Mouse (Mus musculus) liver, embryonic 15.5 days (tissue): ENCODE data around the gene Selenbp1. TPM values are rescaled to one million over a fixed set of nuclear protein-coding genes. Genes with fewer than 3 reads are reported as not detected.
"Not testable (repeated sequence)": the region's sequence is repeated elsewhere in the genome, so short reads cannot be mapped to it uniquely, and the experiment has no call there.

Experiments
- ATAC-seq: fragments of 200-750 bp; cut with Nextera tagmentation; 2 replicates; pipeline ENCODE4 v1.8.0; 2017; ENCODE audit warnings: moderate number of reproducible peaks, mild to moderate bottlenecking, moderate library complexity; ENCODE audit not compliant: insufficient read depth
- H3K27ac ChIP-seq: fragments of 300-500 bp; sonication (generic); replicated peaks from 2 replicates; pipeline ENCODE4 v1.5.1; 2015; ENCODE audit warnings: mild to moderate bottlenecking, inconsistent platforms
- H3K27me3 ChIP-seq: fragments of 300-500 bp; sonication (generic); 2 replicates; pipeline ENCODE4 v1.6.1; 2015; ENCODE audit warnings: mild to moderate bottlenecking, inconsistent platforms
- H3K36me3 ChIP-seq: fragments of 300-500 bp; sonication (generic); replicated peaks from 2 replicates; pipeline ENCODE4 v1.6.1; 2015; ENCODE audit warnings: moderate library complexity, mild to moderate bottlenecking, inconsistent platforms
- H3K4me1 ChIP-seq: fragments of 300-500 bp; sonication (generic); replicated peaks from 2 replicates; pipeline ENCODE4 v1.6.1; 2015; ENCODE audit warnings: inconsistent platforms
- H3K4me2 ChIP-seq: fragments of 300-500 bp; sonication (generic); 2 replicates; pipeline ENCODE4 v1.6.1; 2015; ENCODE audit warnings: moderate library complexity, mild to moderate bottlenecking, inconsistent platforms
- H3K4me3 ChIP-seq: fragments of 300-500 bp; sonication (generic); replicated peaks from 2 replicates; pipeline ENCODE4 v1.5.1; 2015; ENCODE audit warnings: mild to moderate bottlenecking, inconsistent platforms
- H3K9ac ChIP-seq: fragments of 300-500 bp; sonication (generic); 2 replicates; pipeline ENCODE4 v1.6.1; 2015; ENCODE audit warnings: moderate library complexity, mild to moderate bottlenecking, inconsistent platforms
- H3K9me3 ChIP-seq: fragments of 300-500 bp; sonication (generic); replicated peaks from 2 replicates; pipeline ENCODE4 v1.6.1; 2016; ENCODE audit warnings: inconsistent platforms
- WGBS: fragments of 180-500 bp; shearing (Covaris S2); methylation state at CpG from one replicate; pipeline ENCODE4 v1.1.7; 2015; ENCODE audit warnings: mixed read lengths; ENCODE audit not compliant: insufficient replicate concordance; 5-methylcytosine and 5-hydroxymethylcytosine counted together
- polyA plus RNA-seq: library from polyadenylated mRNA; unstranded; fragments of >200 nt; fragmentation: Nextera tagmentation; extraction: Ambion mirVana; gene quantifications from 2 replicates; pipeline ENCODE4 v1.2.1, GENCODE M21; 2015

The Selenbp1 gene
- polyA plus RNA-seq, 1 experiment from 2014 or later: 98.5 TPM

DNA sequence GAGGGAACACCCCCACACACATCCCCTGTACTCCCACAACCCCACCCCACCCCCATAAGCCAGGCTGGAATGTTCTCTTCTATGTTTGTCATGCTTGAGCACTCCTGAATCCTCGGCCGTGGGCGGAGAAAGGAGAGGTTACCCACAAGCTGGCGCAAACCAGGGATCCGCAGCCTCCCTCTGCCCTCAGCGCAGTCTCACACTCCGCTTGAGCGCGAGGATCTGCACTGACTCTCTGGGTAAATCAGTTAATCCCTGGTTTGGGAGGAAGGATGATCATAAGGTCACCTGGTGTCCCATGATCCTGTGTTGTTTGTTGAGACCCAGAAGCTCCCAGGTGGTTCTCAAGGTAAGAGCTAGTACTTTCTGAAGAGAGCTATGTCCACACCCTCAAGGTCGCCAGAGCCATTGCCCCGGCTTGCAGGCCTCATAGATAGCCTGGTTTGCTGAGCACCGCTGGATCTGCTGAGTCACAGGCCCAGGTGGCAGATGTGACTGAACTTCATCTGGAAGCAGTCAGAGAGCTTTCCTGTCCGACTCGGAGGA lies 15.0 kb upstream of the Selenbp1 start:
- no peaks in the 10 kb centered on the region for H3K9me3 ChIP-seq
- WGBS: 47% methylated on average over 14 of the region's 14 CpGs
- H3K27me3 ChIP-seq: 0 out of 2 replicates have a peak, but pooled peaks cover 3% of the 10 kb centered on the region
- no peak overlapping the region for H3K4me3 ChIP-seq
- H3K4me1 ChIP-seq: peaks cover 23% of the 10 kb centered on the region
- peak overlapping the region; percentile 27; the same call in 1 of the 2 replicates for H3K4me2 ChIP-seq
- no peaks in the 10 kb centered on the region for H3K36me3 ChIP-seq
- ATAC-seq: peak; percentile 81
- H3K27ac ChIP-seq: peak overlapping the region; percentile 54; the same call in 1 of the 2 replicates
- H3K9ac ChIP-seq: no peak overlapping the region; the same call in 1 of the 2 replicates

DNA sequence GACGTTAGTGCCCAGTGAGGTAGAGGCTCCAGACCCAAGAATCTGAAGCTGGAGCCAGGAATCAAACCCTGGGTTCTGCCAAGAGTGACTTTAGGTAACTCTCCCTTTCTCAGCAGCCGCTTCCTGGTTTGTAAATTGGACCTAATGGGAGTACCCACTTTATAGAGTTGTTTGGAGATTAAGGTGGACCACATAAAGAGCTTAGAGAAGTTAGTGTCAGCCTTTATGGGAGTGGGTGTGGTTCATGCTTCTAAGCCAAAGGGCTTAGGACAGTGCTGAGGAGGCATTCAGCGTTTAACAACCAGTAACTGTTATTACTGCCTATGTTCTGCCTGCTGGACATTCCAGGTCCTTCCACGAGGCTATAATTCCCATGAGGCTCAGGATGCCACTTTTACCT lies 14.0 kb upstream of the Selenbp1 start:
- 74% methylated on average over 4 of the region's 4 CpGs for WGBS
- ATAC-seq: no peak
- Histone ChIP-seq H3K4me3 (no peak overlapping the region), H3K36me3 (no peaks in the 10 kb centered on the region), H3K4me1 (peaks cover 25% of the 10 kb centered on the region), H3K4me2 (no peak overlapping the region), H3K27ac (no peak overlapping the region), H3K9ac (no peak overlapping the region), H3K9me3 (no peaks in the 10 kb centered on the region), H3K27me3 (0 out of 2 replicates have a peak, but pooled peaks cover 3% of the 10 kb centered on the region)

DNA sequence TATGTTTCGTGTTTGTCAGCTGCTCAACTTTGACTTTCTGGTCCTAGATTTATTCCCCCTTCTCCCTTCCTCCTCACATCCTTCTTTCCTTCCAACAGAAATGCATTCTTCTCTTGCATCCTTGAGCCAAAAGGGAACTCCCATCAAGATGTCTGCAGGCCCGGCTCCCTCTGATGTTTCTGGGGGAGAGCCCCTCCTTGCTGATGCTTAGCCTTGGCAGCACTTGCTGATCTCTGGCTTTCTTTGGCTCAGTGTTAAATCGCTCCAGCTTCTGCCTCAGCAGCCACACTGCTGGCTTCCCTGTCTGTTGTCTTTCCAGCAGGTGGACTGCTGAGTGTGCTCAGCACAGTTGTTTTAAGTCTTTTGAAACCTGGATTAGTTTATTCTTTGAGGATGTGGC lies 11.8 kb upstream of the Selenbp1 start:
- Histone ChIP-seq H3K4me2 (no peak overlapping the region), H3K9ac (no peak overlapping the region), H3K27me3 (0 out of 2 replicates have a peak, but pooled peaks cover 3% of the 10 kb centered on the region), H3K27ac (no peak overlapping the region), H3K4me3 (no peak overlapping the region), H3K9me3 (no peaks in the 10 kb centered on the region), H3K36me3 (no peaks in the 10 kb centered on the region), H3K4me1 (peaks cover 46% of the 10 kb centered on the region)
- no peak for ATAC-seq
- WGBS: 54% methylated on average over 3 of the region's 3 CpGs

DNA sequence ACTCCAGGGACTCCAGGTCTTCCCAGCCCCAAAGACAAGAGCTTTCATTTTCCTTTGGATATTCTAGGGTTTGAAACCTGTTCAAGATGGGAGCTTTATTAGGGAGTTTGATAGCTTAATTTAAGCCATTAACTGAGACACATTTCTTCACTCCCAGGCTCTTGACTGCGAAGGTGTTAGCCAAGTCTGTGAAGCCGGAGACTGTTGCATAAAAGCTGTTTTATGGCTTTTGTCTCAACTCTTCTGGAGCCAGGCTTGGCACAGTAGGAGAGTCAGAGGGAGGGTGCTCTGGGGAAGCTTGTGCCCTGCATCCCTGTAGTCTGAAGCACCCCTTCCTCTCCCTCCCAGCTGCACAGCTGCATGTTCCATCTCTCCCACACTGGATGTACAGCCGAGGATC lies 10.5 kb upstream of the Selenbp1 start:
- H3K4me1 ChIP-seq: peaks cover 54% of the 10 kb centered on the region
- H3K27me3 ChIP-seq: 0 out of 2 replicates have a peak, but pooled peaks cover 3% of the 10 kb centered on the region
- no peaks in the 10 kb centered on the region for H3K36me3 ChIP-seq
- H3K4me2 ChIP-seq: no peak overlapping the region
- H3K27ac ChIP-seq: no peak overlapping the region
- H3K4me3 ChIP-seq: no peak overlapping the region
- 58% methylated on average over 3 of the region's 3 CpGs for WGBS
- no peaks in the 10 kb centered on the region for H3K9me3 ChIP-seq
- H3K9ac ChIP-seq: no peak overlapping the region
- ATAC-seq: no peak

DNA sequence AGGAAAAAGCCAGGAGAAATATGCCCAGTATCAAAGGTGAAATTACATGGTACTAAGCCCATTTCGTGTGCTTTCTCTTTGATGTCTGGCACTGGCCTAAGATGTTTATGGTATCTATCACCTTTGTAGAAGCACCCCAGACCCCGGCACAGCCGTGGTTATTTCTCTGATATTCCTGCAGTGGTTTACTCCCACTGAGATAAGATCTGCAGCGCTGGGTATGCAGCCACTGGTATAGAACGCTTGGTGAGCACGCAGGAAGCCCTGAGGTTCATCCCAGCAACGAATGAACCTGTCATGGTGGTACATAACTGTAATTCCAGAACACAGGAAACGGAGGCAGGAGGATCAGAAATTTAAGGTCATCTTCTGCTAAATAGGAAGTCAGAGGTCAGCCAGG lies 8.2 kb upstream of the Selenbp1 start:
- peaks cover 41% of the 10 kb centered on the region for H3K4me1 ChIP-seq
- WGBS: 28% methylated on average over 8 of the region's 8 CpGs
- H3K27me3 ChIP-seq: 0 out of 2 replicates have a peak, but pooled peaks cover 3% of the 10 kb centered on the region
- H3K27ac ChIP-seq: no peak overlapping the region
- no peaks in the 10 kb centered on the region for H3K9me3 ChIP-seq
- H3K36me3 ChIP-seq: no peaks in the 10 kb centered on the region
- no peak overlapping the region for H3K9ac ChIP-seq
- H3K4me3 ChIP-seq: no peak overlapping the region
- H3K4me2 ChIP-seq: peak overlapping the region; percentile 4; the same call in 1 of the 2 replicates
- ATAC-seq: no peak

DNA sequence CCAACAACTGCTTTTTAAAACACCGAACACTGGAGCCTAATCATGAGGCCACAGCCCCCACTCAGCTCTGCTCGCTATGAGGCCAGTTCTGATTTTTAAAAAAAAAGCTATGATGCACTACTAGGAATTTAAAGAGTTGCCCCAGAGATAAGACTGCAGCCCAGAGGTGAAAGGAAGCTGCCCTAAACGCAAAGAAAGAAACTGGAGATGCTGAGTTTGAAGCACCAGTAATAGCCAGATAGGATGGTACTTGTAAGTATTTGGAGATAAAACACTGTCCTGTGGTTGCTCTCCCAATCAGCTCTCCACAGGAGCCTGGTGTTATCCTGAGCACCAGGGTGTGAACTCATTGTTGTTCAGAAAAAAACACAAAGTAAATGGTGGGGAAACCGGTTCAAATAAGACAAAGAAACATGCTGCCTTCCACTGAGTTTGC lies 6.5 kb upstream of the Selenbp1 start:
- H3K4me1 ChIP-seq: peaks cover 55% of the 10 kb centered on the region
- H3K4me3 ChIP-seq, H3K9me3 ChIP-seq, H3K9ac ChIP-seq, H3K27me3 ChIP-seq, H3K36me3 ChIP-seq: not testable (repeated sequence)
- peak overlapping the region; percentile 40 for H3K4me2 ChIP-seq
- peak overlapping the region; percentile 73 for H3K27ac ChIP-seq
- WGBS: 11% methylated on average over 4 of the region's 4 CpGs
- peak; percentile 94 for ATAC-seq

DNA sequence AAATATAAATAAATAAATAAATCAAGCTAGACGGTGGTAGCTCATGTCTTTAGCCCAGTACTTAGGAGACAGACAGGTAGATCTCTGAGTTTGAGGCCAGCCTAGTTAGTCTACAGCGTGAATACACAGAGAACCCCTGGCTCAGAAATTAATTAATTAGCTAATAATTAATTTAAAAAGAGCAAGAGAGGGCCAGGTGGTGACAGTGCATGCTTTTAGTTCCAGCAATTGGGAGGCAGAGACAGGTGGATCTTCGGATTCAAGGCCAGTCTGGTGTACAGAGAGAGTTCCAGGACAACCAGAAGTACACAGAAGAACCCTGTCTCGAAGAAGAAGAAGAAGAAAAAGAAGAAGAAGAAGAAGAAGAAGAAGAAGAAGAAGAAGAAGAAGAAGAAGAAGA lies 3.9 kb upstream of the Selenbp1 start:
- H3K36me3 ChIP-seq, ATAC-seq, H3K9me3 ChIP-seq, H3K27me3 ChIP-seq, H3K27ac ChIP-seq, H3K4me3 ChIP-seq, H3K9ac ChIP-seq, H3K4me2 ChIP-seq: not testable (repeated sequence)
- WGBS: 73% methylated on average over 4 of the region's 4 CpGs
- peaks cover 74% of the 10 kb centered on the region for H3K4me1 ChIP-seq

DNA sequence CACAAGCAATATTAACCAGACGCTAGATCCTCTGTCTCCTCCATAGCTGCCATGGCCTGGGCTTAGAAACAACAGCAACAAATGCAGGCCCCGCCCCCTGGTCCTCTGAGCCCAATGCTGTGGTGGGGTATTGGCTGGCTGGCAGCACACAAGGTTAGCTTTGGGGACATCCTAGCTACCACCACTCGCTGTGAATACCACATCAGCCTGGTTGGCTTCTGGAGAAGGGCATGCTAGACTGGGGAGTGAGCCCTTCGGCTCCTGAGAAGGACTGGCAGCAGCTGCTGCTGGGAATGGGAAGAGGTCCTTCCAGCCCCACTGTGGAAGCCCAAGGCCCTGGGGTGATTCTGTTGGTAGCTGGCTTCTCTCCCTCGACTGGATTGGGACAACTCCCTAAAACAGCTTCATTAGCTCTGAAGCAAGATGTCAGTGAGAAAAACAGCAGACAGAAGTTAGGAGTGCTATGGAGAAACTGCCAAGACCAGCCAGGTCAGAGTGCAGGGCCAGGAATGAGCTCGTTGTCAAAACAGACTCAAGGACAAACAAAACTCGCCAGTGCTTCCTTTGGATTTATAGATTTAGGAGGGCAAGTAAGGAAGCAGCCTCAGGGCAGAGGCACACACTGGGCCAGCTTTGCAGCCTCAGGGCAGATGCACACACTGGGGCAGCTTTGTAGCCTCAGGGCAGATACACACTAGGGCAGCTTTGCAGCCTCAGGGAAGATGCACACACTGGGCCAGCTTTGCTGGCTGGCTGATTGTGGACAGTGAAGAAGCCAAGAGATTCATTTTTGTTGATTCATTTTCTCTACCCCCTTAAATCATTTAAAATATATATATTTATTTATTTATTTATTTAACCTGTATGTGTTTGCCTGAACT lies 2.2 kb upstream of the Selenbp1 start:
- not testable (repeated sequence) for ATAC-seq, H3K27me3 ChIP-seq, H3K36me3 ChIP-seq, H3K4me3 ChIP-seq, H3K9me3 ChIP-seq, H3K4me2 ChIP-seq, H3K9ac ChIP-seq
- H3K27ac ChIP-seq: peak overlapping the region; percentile 59; the same call in 1 of the 2 replicates
- H3K4me1 ChIP-seq: peaks cover 76% of the 10 kb centered on the region
- 60% methylated on average over 7 of the region's 7 CpGs for WGBS

DNA sequence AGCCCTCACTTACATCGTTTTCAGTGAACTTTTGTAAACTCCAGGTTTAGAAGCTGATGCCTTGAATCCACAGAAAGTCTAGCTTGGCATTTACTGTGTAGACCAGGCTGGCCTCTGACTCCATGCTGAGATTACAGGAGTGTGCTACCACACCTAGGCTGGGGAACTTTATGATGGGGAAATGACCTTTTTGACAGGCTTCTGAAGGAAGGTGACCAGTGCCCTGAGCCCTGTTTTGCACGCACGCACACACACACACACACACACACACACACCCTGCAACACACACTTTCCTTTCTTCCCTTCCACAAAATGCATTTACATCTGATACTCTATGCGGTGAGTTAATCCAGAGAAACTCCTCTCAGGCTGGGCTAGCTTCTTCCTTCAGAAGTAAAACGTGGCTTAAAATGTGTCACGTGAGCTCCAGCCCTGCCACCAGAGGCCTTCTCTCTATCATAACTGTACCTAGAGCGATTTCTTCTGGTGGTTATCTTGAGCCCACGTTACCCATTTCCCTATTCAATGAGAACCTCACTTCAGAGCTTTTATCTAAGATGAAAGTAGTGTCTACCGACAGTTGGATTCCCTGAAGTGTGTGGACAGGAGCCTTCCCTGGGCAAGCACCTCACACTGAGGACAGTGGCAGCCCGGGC lies 1.3 kb upstream of the Selenbp1 start:
- peak; percentile 22 for ATAC-seq
- peaks cover 76% of the 10 kb centered on the region for H3K4me1 ChIP-seq
- not testable (repeated sequence) for H3K27me3 ChIP-seq, H3K4me3 ChIP-seq, H3K9ac ChIP-seq, H3K9me3 ChIP-seq, H3K4me2 ChIP-seq, H3K36me3 ChIP-seq
- peak overlapping the region; percentile 85 for H3K27ac ChIP-seq
- WGBS: 38% methylated on average over 10 of the region's 10 CpGs

DNA sequence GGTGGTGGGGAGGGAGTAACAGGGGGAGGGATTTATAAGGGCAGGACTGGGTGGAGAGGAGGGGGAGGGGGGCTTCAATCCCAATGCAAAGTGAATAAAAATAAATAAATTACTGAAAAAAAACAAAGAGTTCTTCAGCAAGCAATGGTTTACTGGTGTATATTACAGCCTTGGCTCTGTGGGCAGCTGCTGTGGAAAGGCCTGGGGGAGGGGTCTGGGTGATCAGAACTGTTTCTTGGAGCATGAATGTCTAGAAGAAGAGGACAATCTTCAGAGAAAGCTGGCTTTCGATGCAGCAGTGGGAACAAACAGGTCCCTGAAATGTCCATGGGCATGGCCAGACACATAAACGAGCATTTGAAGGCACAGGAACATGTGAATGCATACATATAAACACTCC lies 577 bp upstream of the Selenbp1 start:
- Histone ChIP-seq H3K27ac (peak overlapping the region; percentile 85), H3K4me2 (peak overlapping the region; percentile 78), H3K4me1 (peaks cover 70% of the 10 kb centered on the region)
- 29% methylated on average over 2 of the region's 2 CpGs for WGBS
- not testable (repeated sequence) for H3K9ac ChIP-seq, ATAC-seq, H3K4me3 ChIP-seq, H3K9me3 ChIP-seq, H3K36me3 ChIP-seq, H3K27me3 ChIP-seq

DNA sequence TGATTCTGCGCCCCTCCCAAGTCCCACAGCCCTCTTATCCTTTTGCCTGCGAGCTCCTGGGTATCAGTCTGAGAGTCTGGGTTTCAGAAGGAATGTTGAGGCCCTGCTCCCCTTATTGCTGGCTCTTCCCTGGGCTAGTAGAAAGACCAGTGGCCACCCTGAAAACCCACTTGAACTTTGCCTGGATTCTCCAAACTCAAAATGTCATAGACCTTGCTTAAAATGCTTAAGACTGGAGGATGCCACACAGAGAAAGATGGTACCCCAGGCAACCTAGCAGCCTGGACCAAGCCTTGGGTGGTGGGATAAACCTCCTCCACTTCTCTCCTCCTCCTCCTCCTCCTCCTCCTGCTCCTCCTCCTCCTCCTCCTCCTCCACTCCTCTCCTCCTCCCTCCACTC lies 748 bp downstream of the Selenbp1 start:
- WGBS: no CpG with 5 or more reads among the region's 2 CpGs
- not testable (repeated sequence) for ATAC-seq, H3K27ac ChIP-seq, H3K9me3 ChIP-seq, H3K36me3 ChIP-seq, H3K9ac ChIP-seq, H3K27me3 ChIP-seq
- peak overlapping the region; percentile 78 for H3K4me2 ChIP-seq
- peak overlapping the region; percentile 56 for H3K4me3 ChIP-seq
- H3K4me1 ChIP-seq: peaks cover 64% of the 10 kb centered on the region
